Mouse (Mus musculus) MEL (cell line): ENCODE data around the gene Stk38l. TPM values are rescaled to one million over a fixed set of nuclear protein-coding genes. Genes with fewer than 3 reads are reported as not detected.
A peak's percentile ranks its signal among the peaks of the same experiment; 100 is the strongest.
"Not testable (repeated sequence)": the region's sequence is repeated elsewhere in the genome, so short reads cannot be mapped to it uniquely, and the experiment has no call there.

Experiments used
- DNase-seq: peaks from one replicate; pipeline ENCODE4 v3.0.0; 2011; ENCODE audit warnings: low read depth, low spot score
- H3K27ac ChIP-seq: 2 replicates; pipeline ENCODE4 v1.5.1; 2012; ENCODE audit warnings: low read depth, mild to moderate bottlenecking, control low read depth, low read length, moderate library complexity; ENCODE audit not compliant: control insufficient read depth
- H3K27me3 ChIP-seq, 2 experiments: fragments of 150-350 bp in 1 of 2; sonication (generic) in 1 of 2; 2 replicates each; pipeline ENCODE4 v1.6.1; 2012; ENCODE audit warnings: low read length in 2 of 2, mild to moderate bottlenecking in 2 of 2, improper control_type of control experiment in 1 of 2, moderate library complexity in 1 of 2; ENCODE audit not compliant: insufficient read depth in 2 of 2, control insufficient read depth in 1 of 2
- H3K36me3 ChIP-seq, 2 experiments: 2 replicates each; pipeline ENCODE4 v1.6.1; 2012 to 2014; ENCODE audit warnings: low read length in 2 of 2, improper control_type of control experiment in 1 of 2, inconsistent platforms in 1 of 2, mild to moderate bottlenecking in 1 of 2; ENCODE audit not compliant: insufficient read depth in 2 of 2, control insufficient read depth in 1 of 2
- H3K4me1 ChIP-seq, 2 experiments: fragments of 150-350 bp in 1 of 2; sonication (generic) in 1 of 2; 2 replicates each; pipeline ENCODE4 v1.6.1; 2012; ENCODE audit warnings: low read length in 2 of 2, improper control_type of control experiment in 1 of 2, mild to moderate bottlenecking in 1 of 2; ENCODE audit not compliant: insufficient read depth in 2 of 2, control insufficient read depth in 1 of 2
- H3K4me3 ChIP-seq, 2 experiments: fragments of 150-350 bp in 1 of 2; sonication (generic) in 1 of 2; 2 replicates each; pipeline ENCODE4 v1.5.1; 2012; ENCODE audit warnings: low read depth in 2 of 2, low read length in 2 of 2, mild to moderate bottlenecking in 2 of 2, moderate library complexity in 2 of 2, control low read depth in 1 of 2, improper control_type of control experiment in 1 of 2; ENCODE audit not compliant: control insufficient read depth in 1 of 2, insufficient read depth in 1 of 2
- H3K79me2 ChIP-seq: 2 replicates; pipeline ENCODE4 v1.6.1; 2012; ENCODE audit warnings: mild to moderate bottlenecking, low read length, moderate library complexity; ENCODE audit not compliant: control insufficient read depth, poor library complexity, insufficient read depth
- H3K9ac ChIP-seq: 2 replicates; pipeline ENCODE4 v1.6.1; 2012; ENCODE audit warnings: low read depth, mild to moderate bottlenecking, control low read depth, low read length, moderate library complexity; ENCODE audit not compliant: control insufficient read depth, poor library complexity, severe bottlenecking
- H3K9me3 ChIP-seq: fragments of 150-350 bp; sonication (generic); replicated peaks from 2 replicates; pipeline ENCODE4 v1.6.1; 2012; ENCODE audit warnings: mild to moderate bottlenecking, low read length, improper control_type of control experiment, moderate library complexity; ENCODE audit not compliant: insufficient read depth
- BHLHE40 ChIP-seq: IDR thresholded peaks from 2 replicates; pipeline ENCODE4 v1.6.1; 2012; ENCODE audit warnings: low read depth, mild to moderate bottlenecking, inconsistent platforms, low read length, improper control_type of control experiment, borderline replicate concordance
- CHD1 ChIP-seq: IDR thresholded peaks from 2 replicates; pipeline ENCODE4 v1.6.1; 2012; ENCODE audit warnings: low read depth, mild to moderate bottlenecking, inconsistent platforms, low read length, improper control_type of control experiment
- CHD2 ChIP-seq: IDR thresholded peaks from 2 replicates; pipeline ENCODE4 v1.6.1; 2011; ENCODE audit warnings: low read length, improper control_type of control experiment
- E2F4 ChIP-seq: IDR thresholded peaks from 2 replicates; pipeline ENCODE4 v1.6.1; 2011; ENCODE audit warnings: low read depth, low read length, improper control_type of control experiment, borderline replicate concordance
- ELF1 ChIP-seq: IDR thresholded peaks from 2 replicates; pipeline ENCODE4 v1.6.1; 2014; ENCODE audit warnings: low read depth, mild to moderate bottlenecking, inconsistent platforms, low read length, improper control_type of control experiment, moderate library complexity
- ETS1 ChIP-seq: IDR thresholded peaks from 2 replicates; pipeline ENCODE4 v1.6.1; 2012; ENCODE audit warnings: low read depth, mild to moderate bottlenecking, inconsistent platforms, low read length, improper control_type of control experiment, moderate library complexity
- GATA1 ChIP-seq: IDR thresholded peaks from 2 replicates; pipeline ENCODE4 v1.6.1; 2011; ENCODE audit warnings: low read depth, low read length, improper control_type of control experiment
- HCFC1 ChIP-seq: IDR thresholded peaks from 2 replicates; pipeline ENCODE4 v1.6.1; 2012; ENCODE audit warnings: low read depth, mild to moderate bottlenecking, inconsistent platforms, low read length, improper control_type of control experiment, moderate library complexity
- JUND ChIP-seq: IDR thresholded peaks from 2 replicates; pipeline ENCODE4 v1.6.1; 2011; ENCODE audit warnings: low read depth, mild to moderate bottlenecking, improper control_type of control experiment, low read length
- MAFK ChIP-seq: IDR thresholded peaks from 2 replicates; pipeline ENCODE4 v1.6.1; 2011; ENCODE audit warnings: low read depth, mild to moderate bottlenecking, low read length, improper control_type of control experiment, borderline replicate concordance
- MAX ChIP-seq: IDR thresholded peaks from 2 replicates; pipeline ENCODE4 v1.6.1; 2011; ENCODE audit warnings: low read length, improper control_type of control experiment
- MAZ ChIP-seq: IDR thresholded peaks from 2 replicates; pipeline ENCODE4 v1.6.1; 2012; ENCODE audit warnings: low read depth, mild to moderate bottlenecking, inconsistent platforms, low read length, improper control_type of control experiment
- MEF2A ChIP-seq: IDR thresholded peaks from 2 replicates; pipeline ENCODE4 v1.6.1; 2014; ENCODE audit warnings: low read depth, mild to moderate bottlenecking, inconsistent platforms, low read length, improper control_type of control experiment; ENCODE audit not compliant: poor library complexity, insufficient replicate concordance, severe bottlenecking; ENCODE audit errors: extremely low read depth
- MXI1 ChIP-seq: IDR thresholded peaks from 2 replicates; pipeline ENCODE4 v1.6.1; 2011; ENCODE audit warnings: mild to moderate bottlenecking, low read depth, low read length, improper control_type of control experiment
- MYB ChIP-seq: IDR thresholded peaks from 2 replicates; pipeline ENCODE4 v1.6.1; 2011; ENCODE audit warnings: mild to moderate bottlenecking, low read depth, low read length, improper control_type of control experiment
- MYC ChIP-seq: IDR thresholded peaks from 2 replicates; pipeline ENCODE4 v1.6.1; 2011; ENCODE audit warnings: low read depth, mild to moderate bottlenecking, low read length, improper control_type of control experiment, moderate library complexity
- NELFE ChIP-seq: IDR thresholded peaks from 2 replicates; pipeline ENCODE4 v1.6.1; 2011; ENCODE audit warnings: low read depth, low read length, improper control_type of control experiment
- NRF1 ChIP-seq: IDR thresholded peaks from 2 replicates; pipeline ENCODE4 v1.6.1; 2014; ENCODE audit warnings: low read depth, mild to moderate bottlenecking, inconsistent platforms, low read length, improper control_type of control experiment, moderate library complexity; ENCODE audit not compliant: poor library complexity, insufficient read depth, severe bottlenecking
- POLR2A ChIP-seq, 2 experiments: IDR thresholded peaks; 2 replicates each; pipeline ENCODE4 v1.6.1; 2011 to 2012; ENCODE audit warnings: low read length in 2 of 2, mild to moderate bottlenecking in 2 of 2, control low read depth in 1 of 2, improper control_type of control experiment in 1 of 2, low read depth in 1 of 2, moderate library complexity in 1 of 2; ENCODE audit not compliant: control insufficient read depth in 1 of 2, insufficient read depth in 1 of 2, poor library complexity in 1 of 2
- POLR2AphosphoS5 ChIP-seq: IDR thresholded peaks from 2 replicates; pipeline ENCODE4 v1.6.1; 2012; ENCODE audit warnings: low read depth, borderline replicate concordance, mild to moderate bottlenecking, inconsistent platforms, low read length, moderate library complexity, mixed read lengths
- RAD21 ChIP-seq: IDR thresholded peaks from 2 replicates; pipeline ENCODE4 v1.6.1; 2011; ENCODE audit warnings: mild to moderate bottlenecking, low read depth, low read length, improper control_type of control experiment
- RCOR1 ChIP-seq: IDR thresholded peaks from 2 replicates; pipeline ENCODE4 v1.6.1; 2012; ENCODE audit warnings: low read depth, mild to moderate bottlenecking, inconsistent platforms, low read length, improper control_type of control experiment
- TAL1 ChIP-seq: IDR thresholded peaks from 2 replicates; pipeline ENCODE4 v1.6.1; 2012; ENCODE audit warnings: mild to moderate bottlenecking, inconsistent platforms, low read length, moderate library complexity, mixed read lengths
- TBP ChIP-seq: IDR thresholded peaks from 2 replicates; pipeline ENCODE4 v1.8.0; 2011; ENCODE audit warnings: low read depth, low read length, improper control_type of control experiment
- TCF12 ChIP-seq: IDR thresholded peaks from 2 replicates; pipeline ENCODE4 v1.6.1; 2014; ENCODE audit warnings: low read depth, mild to moderate bottlenecking, inconsistent platforms, low read length, improper control_type of control experiment, moderate library complexity
- USF1 ChIP-seq: IDR thresholded peaks from 2 replicates; pipeline ENCODE4 v1.6.1; 2014; ENCODE audit warnings: low read depth, mild to moderate bottlenecking, inconsistent platforms, low read length, improper control_type of control experiment, moderate library complexity
- ZC3H11A ChIP-seq: IDR thresholded peaks from 2 replicates; pipeline ENCODE4 v1.6.1; 2012; ENCODE audit warnings: low read depth, mild to moderate bottlenecking, inconsistent platforms, low read length, improper control_type of control experiment
- ZKSCAN1 ChIP-seq: IDR thresholded peaks from 2 replicates; pipeline ENCODE4 v1.6.1; 2012; ENCODE audit warnings: low read depth, mild to moderate bottlenecking, inconsistent platforms, low read length, improper control_type of control experiment, moderate library complexity
- ZMIZ1 ChIP-seq: IDR thresholded peaks from 2 replicates; pipeline ENCODE4 v1.6.1; 2012; ENCODE audit warnings: low read depth, mild to moderate bottlenecking, inconsistent platforms, low read length, improper control_type of control experiment, moderate library complexity
- ZNF384 ChIP-seq: IDR thresholded peaks from 2 replicates; pipeline ENCODE4 v1.6.1; 2012; ENCODE audit warnings: low read depth, mild to moderate bottlenecking, inconsistent platforms, low read length, improper control_type of control experiment
- polyA plus RNA-seq, 2 experiments: library from polyadenylated mRNA; stranded (reverse) in 1 of 2; unstranded in 1 of 2; fragments of >175 nt in 1 of 2; fragments of >200 nt in 1 of 2; gene quantifications; 2 replicates each; pipeline versions ENCODE4 v1.2.1 to v1.2.4; 2012; ENCODE audit warnings: low replicate concordance in 2 of 2, low read depth in 1 of 2; ENCODE audit not compliant: insufficient read length in 2 of 2, insufficient read depth in 1 of 2, missing spikeins in 1 of 2
- total RNA-seq: library from RNA; depleted of rRNA; stranded (reverse); fragments of 300-350 nt; gene quantifications from 2 replicates; pipeline ENCODE4 v1.2.3, GENCODE M21; 2012

Stk38l gene
- total and polyA plus RNA-seq, 3 experiments, result 5.1 to 9.2 TPM; not detected in 1

- DNase-seq, H3K9me3 ChIP-seq, H3K27me3 ChIP-seq, H3K4me3 ChIP-seq, H3K9ac ChIP-seq, H3K27ac ChIP-seq, H3K79me2 ChIP-seq: not testable (repeated sequence)
- 0 out of 2 replicates have a peak, but pooled peaks have one; percentile 15 for TF ChIP-seq ZNF384
- peaks cover 5 to 23% of the 10 kb centered on the region in 2 experiments for H3K36me3 ChIP-seq
- peaks cover 17 to 24% of the 10 kb centered on the region in 2 experiments for H3K4me1 ChIP-seq
Observed at GRCm38 (mm10) chr6:146775864-146776263, 51.1 kb downstream of the Stk38l start.

GRCm38 (mm10) chr6:146776610-146777389 lies 52.0 kb downstream of the Stk38l start:
- Histone ChIP-seq H3K9ac (peak overlapping the region; percentile 61), H3K36me3 (peaks cover 5 to 23% of the 10 kb centered on the region in 2 experiments), H3K4me1 (peaks cover 17 to 24% of the 10 kb centered on the region in 2 experiments), H3K9me3 (no peaks in the 10 kb centered on the region), H3K4me3 (0 out of 4 replicates have a peak overlapping the region, but pooled peaks of 1 of the 2 experiments have one; percentile 22), H3K27me3 (no peaks in the 10 kb centered on the region), H3K79me2 (no peaks in the 10 kb centered on the region), H3K27ac (peak overlapping the region; percentile 95)
- peak; percentile 93 for DNase-seq
- no peak for TF ChIP-seq MEF2A
- no peak for TF ChIP-seq ZC3H11A
- TF ChIP-seq BHLHE40, result peak; percentile 45; the same call in 1 of the 2 replicates
- TF ChIP-seq ETS1, result peak; percentile 95
- TF ChIP-seq MAX, result no peak
- TF ChIP-seq JUND, result no peak
- TF ChIP-seq ZMIZ1, result no peak
- no peak for TF ChIP-seq E2F4
- 0 out of 2 replicates have a peak, but pooled peaks have one; percentile 33 for TF ChIP-seq CHD1
- peak; percentile 60; the same call in 1 of the 2 replicates for TF ChIP-seq MAZ
- TF ChIP-seq USF1, result no peak
- peak; percentile 39; the same call in 1 of the 2 replicates for TF ChIP-seq MAFK
- no peak for TF ChIP-seq MYC
- peak; percentile 61 for TF ChIP-seq ELF1
- TF ChIP-seq ZKSCAN1, result no peak
- peak; percentile 71 for TF ChIP-seq RCOR1
- TF ChIP-seq TAL1, result peak; percentile 83
- no peak for TF ChIP-seq RAD21
- no peak for TF ChIP-seq CHD2
- peak; percentile 70 for TF ChIP-seq TBP
- TF ChIP-seq GATA1, result peak; percentile 92
- TF ChIP-seq MYB, result peak; percentile 80
- TF ChIP-seq NRF1, result 0 out of 2 replicates have a peak, but pooled peaks have one; percentile 19
- TF ChIP-seq MXI1, result peak; percentile 61
- TF ChIP-seq NELFE, result no peak
- TF ChIP-seq POLR2A (IDR thresholded peaks at IDR 0.05; ENCODE audit: control insufficient read depth in 1 of 2, insufficient read depth in 1 of 2, low read depth in 1 of 2, low read length in 2 of 2, poor library complexity in 1 of 2), result peak in 1 of 2 experiments; percentile 36; a peak in 1 of 4 replicates
- TF ChIP-seq POLR2AphosphoS5, result no peak
- peak; percentile 94 for TF ChIP-seq TCF12
- TF ChIP-seq HCFC1, result no peak
